Mouse (Mus musculus) testis, adult 2 months (tissue): ENCODE data around the gene Gm17617.

Source experiments
- CTCF ChIP-seq: fragments of 200-500 bp; IDR thresholded peaks from 2 replicates; pipeline ENCODE4 v1.5.1; 2012; ENCODE audit warnings: low read depth, mild to moderate bottlenecking, inconsistent platforms, low read length, moderate library complexity; ENCODE audit not compliant: control insufficient read depth, insufficient read depth, insufficient replicate concordance
- POLR2A ChIP-seq: fragments of 200-500 bp; IDR thresholded peaks from 2 replicates; pipeline ENCODE4 v1.6.1; 2012; ENCODE audit warnings: low read depth, mild to moderate bottlenecking, inconsistent platforms, low read length, moderate library complexity; ENCODE audit not compliant: control insufficient read depth

GRCm38 (mm10) chr13:55105045-55105952 lies 28.0 kb downstream of the Gm17617 start, which contains the start of gene Zfp346:
- peak; percentile 99 for TF ChIP-seq POLR2A
- 0 out of 2 replicates have a peak, but pooled peaks have one; percentile 3 for TF ChIP-seq CTCF
